Mouse (Mus musculus): Measurements from ENCODE around the gene Asgr1.
"Not testable (repeated sequence)": the region's sequence is repeated elsewhere in the genome, so short reads cannot be mapped to it uniquely, and the experiment has no call there.

Gene Asgr1

GRCm38 (mm10) chr11:70070603-70071002 lies 16.7 kb downstream of the Asgr1 start:
- not testable (repeated sequence) for DNase-seq

DNA sequence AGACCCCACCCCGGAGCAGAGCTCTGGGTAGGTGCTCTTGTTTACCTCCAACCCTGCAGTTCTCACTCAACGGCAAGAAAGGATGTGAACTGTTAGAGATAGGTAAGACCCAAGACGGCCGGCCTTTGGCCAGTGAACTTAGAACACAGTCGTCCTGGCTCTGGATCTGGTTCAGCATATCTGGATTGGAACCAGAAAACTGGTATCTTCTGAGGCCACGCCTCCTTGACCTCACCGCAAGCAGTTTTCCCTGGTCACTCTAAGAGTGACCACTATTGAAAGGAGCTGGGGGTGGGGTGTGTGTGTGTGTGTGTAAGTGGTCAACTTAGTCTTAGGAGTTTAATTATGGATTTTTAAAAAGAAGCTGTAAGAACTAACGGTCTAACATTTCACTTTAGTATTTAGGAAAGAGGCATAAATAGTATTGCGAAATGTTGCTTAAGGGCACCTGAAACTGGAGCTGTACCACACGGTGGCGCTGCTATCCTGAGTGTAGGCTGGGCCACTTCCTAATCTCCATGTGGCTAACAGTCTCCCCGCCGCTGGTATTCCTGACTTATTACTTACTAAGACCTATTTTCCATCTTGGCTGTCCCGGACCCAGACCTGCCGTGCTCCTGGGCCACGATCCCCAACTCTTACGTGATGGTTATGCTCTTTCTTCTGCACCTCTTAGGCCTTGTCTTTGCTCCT lies 20.6 kb downstream of the Asgr1 start:
- peak; percentile 78 to 79 for DNase-seq

GRCm38 (mm10) chr11:70075581-70075980 lies 21.7 kb downstream of the Asgr1 start:
- peak in 1 of 2 experiments; percentile 31 for DNase-seq

DNA sequence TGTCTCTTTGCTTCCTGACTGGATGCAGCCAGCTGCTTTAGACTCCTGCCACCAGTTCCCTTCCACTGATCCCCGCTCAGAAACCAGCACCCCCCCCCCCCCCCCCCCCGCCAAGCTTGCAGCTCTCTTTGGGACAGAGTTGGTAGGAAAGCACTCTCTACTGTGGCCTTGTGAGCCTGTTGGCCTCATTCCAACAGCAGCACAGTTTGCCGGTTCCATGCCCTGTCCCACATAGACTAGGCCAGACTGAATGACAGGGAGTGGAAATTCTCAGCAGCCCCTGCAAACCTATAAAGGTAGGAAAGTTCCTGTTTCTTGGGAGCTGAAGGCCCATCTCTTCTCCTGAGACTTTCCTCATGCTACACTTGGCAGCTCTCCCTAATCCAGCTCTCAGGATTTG lies 23.6 kb downstream of the Asgr1 start:
- no peak for DNase-seq

DNA sequence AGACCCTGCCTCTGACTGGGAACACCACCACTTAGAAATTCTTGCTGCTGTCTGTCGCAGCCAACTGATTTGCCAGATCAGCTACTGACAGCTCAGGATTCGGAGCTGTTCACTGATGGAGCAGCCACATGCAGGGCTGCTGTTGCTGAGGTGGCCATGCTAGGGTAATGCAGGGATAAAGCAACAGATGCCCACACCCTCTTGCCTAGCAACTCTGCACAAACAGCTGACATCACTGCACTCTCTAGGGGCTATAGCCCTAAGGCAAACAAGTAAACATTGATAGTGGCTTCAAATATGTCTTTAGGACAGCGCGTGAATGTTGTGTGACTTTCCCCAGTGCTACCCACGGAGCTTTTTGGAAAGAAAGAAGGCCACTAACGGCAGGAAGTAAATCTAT lies 25.3 kb downstream of the Asgr1 start:
- DNase-seq, result no peak

DNA sequence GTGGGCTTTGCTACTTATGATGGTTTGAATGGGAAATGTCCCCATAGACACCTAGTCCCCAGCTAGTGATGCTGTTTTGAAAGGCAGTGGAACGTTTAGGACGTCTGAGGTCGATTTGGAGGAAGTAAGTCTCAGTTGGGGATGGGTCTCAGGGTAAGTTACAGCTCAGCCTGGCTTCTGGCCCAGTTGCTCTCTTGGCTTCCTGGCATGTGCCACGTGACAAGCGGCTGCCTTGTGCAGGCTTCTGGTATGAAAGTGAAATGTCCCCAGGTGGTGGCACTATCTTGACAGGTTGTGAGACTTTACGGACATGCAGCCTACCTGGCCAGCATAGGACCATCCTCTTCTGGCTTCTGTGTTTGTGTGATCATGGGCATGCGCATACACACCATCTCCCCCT lies 26.0 kb downstream of the Asgr1 start:
- peak; percentile 69 to 72 for DNase-seq

DNA sequence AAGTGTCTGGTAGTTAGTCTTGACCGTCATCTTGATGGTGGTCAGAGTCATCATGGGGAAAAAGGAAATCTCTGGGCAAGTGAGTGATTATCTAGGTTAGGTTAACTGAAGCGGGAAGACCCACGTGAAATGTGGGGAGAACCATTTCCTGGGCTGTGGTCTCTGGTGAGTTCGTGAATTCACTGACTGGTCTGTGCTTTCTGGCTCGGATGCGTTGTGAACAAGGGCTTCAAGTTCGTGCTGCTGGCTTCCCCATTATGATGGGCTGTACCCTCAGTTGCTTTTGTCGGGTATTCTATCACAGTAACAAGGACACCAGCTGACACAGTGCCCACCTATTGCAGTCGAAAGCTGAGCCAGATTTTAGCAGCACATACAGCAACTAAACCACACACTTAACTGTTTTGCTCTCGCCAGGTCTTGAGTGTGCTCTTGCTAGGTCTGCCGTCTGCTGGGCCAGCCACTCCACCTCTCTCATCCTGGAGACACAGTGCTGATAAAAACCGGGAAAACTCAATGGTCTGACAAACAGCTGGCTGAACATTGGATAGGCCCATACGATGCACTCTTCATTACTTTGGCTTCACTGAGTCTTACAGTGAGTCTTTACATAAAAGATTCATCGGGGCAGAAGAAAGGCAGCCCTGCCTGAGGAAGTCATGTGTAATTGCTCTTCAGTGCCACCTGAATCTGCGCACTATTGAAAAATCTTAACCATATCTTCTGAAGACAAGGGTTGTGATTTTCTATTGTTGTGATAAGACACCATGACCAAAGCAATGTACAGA lies 27.1 kb downstream of the Asgr1 start:
- no peak for DNase-seq

GRCm38 (mm10) chr11:70084563-70084962 lies 30.7 kb downstream of the Asgr1 start:
- peak; percentile 15 to 31 for DNase-seq

GRCm38 (mm10) chr11:70091986-70092783 lies 38.3 kb downstream of the Asgr1 start, which contains the start of gene Asgr2:
Gene Asgr2, plus strand, starts transcription at chr11:70092644.
- peak; percentile 58 to 68 for DNase-seq

DNA sequence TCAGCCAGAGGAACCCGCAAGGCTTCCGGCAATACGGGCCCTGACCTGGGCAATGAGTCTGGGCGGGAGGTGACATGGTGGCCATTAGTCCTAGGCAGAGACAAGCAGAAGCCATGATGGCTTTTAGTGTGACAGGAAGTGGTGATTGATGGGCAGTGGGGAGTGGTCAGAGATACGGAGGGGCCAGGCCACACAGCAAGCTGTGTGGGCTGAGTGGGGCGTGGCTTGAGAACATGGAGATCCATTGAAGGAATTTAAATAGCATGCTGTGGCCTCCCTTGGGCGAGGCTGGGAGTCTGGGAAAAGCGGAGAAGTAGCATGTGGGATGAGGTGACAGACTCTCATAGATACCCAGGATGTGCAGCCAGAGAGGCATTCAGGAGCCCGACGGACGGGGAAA lies 43.5 kb downstream of the Asgr1 start:
- DNase-seq, result no peak

GRCm38 (mm10) chr11:70099102-70099501 lies 45.2 kb downstream of the Asgr1 start:
- no peak for DNase-seq

DNA sequence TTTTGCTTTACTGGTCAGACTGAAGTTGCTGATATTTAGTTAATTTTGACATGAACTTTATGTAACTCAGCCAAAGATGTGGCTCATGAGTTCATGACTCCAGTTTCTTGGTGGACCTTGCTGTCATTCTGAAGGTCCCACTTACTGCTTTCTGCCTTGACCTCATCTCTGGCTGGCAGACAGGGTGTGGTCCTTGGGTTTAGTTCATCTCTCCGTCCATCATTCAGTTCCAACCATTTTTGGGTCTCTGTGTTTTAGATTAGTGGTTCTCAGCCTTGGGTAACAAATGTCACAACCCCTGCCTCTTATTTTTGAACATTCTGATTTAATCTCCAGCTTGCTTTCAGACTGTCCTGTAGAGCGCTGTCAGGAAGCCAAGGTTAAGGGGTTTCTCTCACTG lies 45.9 kb downstream of the Asgr1 start:
- no peak for DNase-seq

GRCm38 (mm10) chr11:70103701-70104315 lies 49.9 kb downstream of the Asgr1 start:
- no peak for DNase-seq

DNA sequence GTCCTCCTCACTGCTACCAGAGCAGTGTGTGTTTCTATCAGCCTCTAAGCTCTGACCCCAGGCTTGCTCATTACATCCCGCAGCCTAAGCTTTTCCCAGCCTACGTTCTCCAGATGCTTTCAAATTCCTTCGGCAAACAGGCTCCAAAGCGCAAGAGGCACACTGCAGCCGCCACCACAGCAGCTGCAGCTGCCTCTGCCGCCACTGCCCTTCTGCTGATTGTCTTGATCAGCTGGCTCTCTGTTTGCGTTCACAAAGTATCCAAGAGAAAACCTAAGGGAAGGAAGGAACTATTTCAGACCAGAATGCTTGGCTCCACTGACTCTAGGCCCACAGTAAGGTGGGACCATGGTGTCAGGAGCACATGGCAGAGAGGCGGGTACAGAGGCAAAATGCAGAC lies 53.2 kb downstream of the Asgr1 start:
- no peak for DNase-seq

All from lung, adult 18-20 months (tissue).